Mouse (Mus musculus) left cerebral cortex, postnatal 10 days (tissue): ENCODE measurements around the gene Prkca. TPM values are rescaled to one million over a fixed set of nuclear protein-coding genes. Genes with fewer than 3 reads are reported as not detected.
"Not testable (repeated sequence)": the region's sequence is repeated elsewhere in the genome, so short reads cannot be mapped to it uniquely, and the experiment has no call there.

Experiments used
- DNase-seq, 2 experiments: peaks; one replicate each; pipeline ENCODE4 v3.0.0; 2021 to 2022; ENCODE audit warnings: low spot score in 2 of 2, mixed read lengths in 1 of 2; ENCODE audit errors: extremely low spot score in 1 of 2
- intact Hi-C: fragments of 180-260 bp; cut with DNase I; formaldehyde crosslinking; loops from one replicate; pipeline ENCODE4 v1.15.1; 2025
- total RNA-seq, 2 experiments: library from RNA; stranded (reverse); gene quantifications; 2 replicates each; pipeline ENCODE4 v1.2.3; 2021

The Prkca gene
- total RNA-seq, 2 experiments from 2014 or later = 118 to 125 TPM

GRCm38 (mm10) chr11:108117360-108118050 lies 226.2 kb downstream of the Prkca start:
- DNase-seq = no peak
- intact Hi-C loops = no loop called here

DNA sequence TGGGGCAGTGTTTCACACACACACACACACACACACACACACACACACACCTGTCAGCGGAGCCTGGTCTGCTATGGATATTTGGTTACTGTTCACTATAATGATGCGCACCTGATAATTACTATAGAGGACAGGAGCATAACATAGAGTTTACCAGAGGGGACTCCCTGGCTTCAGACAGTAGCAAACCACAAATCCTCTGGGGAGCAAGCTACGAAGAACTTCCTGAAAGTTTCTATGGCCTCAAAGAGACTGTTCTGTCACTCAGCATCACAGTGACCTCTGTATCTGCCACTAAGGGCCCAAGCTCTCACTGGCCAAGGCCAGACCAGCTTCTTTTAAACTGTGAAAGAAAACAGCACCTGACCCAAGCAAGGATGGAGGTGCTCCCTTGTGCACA lies 229.6 kb downstream of the Prkca start:
- no peak for DNase-seq
- intact Hi-C loops = no loop called here

GRCm38 (mm10) chr11:108112437-108112836 lies 231.3 kb downstream of the Prkca start:
- no peak for DNase-seq
- intact Hi-C loops = no loop called here

- intact Hi-C loops = no loop called here
- peak in 1 of 2 experiments; percentile 14 for DNase-seq
Measured at GRCm38 (mm10) chr11:108104085-108104484, 239.6 kb downstream of the Prkca start.

GRCm38 (mm10) chr11:108101280-108101950 lies 242.3 kb downstream of the Prkca start:
- DNase-seq = peak in 1 of 2 experiments; percentile 22
- intact Hi-C loops = no loop called here

DNA sequence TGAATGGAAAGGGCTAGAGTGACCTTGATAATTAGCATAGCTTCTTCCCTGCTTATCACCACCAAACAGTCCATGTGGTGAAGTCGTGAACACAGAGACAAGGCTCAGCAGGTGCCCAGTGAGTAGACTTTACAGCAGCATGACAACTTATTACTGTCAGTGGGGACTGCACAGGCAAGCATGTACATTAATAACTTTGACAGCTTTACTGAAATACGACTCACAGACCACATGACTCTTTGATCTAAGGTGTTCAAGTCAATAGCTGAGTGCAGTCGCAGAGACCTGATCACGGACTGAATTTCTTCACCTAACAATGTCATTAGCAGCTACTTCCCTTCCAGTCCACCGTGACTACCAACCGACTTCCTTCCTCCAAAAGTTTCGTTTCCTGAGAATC lies 245.4 kb downstream of the Prkca start:
- no peak for DNase-seq
- intact Hi-C loops = no loop called here

DNA sequence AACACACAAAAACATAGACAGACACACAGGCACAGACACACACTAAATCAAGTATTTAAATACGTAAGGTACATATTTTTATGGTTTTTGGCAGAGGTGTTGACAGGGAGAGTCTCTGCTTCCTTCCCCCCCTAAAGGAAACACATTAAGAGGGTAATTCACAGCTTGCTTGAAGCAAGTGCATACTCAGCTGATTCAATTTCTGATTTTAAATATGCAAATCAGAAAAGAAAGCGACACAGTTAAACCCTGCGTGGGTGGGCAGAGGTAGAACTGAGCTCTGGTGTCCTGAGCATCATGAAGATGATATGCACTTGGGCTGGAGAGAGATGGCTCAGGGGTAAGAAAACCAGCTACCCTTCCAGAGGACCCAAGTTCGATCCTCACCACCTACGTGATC lies 248.9 kb downstream of the Prkca start:
- intact Hi-C loops = no loop called here
- no peak for DNase-seq

DNA sequence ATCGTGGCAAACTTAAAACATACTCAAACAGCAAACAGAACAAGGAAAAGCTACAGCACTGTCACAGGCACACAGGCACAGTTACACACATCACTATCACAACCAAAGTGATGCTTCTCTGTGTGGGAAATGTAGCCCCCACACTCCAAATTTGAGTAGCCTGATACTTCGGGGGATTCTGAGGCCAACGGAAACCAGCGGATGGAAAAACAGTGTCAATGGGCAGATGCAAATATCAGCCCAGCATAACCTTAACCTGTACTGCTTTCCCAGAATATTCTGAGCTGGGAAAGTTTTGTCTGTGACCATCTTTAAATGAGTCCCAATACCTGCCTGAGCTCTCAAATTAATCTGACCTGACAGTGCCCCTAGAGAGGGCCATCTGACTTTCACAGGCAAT lies 250.5 kb downstream of the Prkca start:
- peak in 1 of 2 experiments; percentile 2 for DNase-seq
- intact Hi-C loops = no loop called here

DNA sequence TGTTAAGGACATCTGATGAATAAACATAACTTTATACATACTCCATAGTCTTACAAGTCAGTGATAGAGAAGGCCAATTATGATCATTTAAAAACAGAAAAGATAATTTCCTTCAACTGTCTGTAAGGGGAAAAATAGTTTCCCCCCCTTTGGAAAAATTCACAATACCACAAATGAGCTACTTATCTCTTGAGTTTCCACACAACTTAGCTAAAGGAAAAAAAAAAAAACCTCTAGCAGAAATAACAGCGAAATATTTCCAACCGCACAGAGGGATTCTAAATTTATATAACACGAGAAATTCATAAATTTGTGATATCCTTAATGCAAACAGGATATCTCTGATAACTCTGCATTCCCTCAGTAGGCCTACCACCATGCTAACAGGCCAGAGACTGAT lies 252.5 kb downstream of the Prkca start:
- intact Hi-C loops = no loop called here
- no peak for DNase-seq

- intact Hi-C loops = no loop called here
- peak in 1 of 2 experiments; percentile 8 for DNase-seq
Measured at GRCm38 (mm10) chr11:108090706-108091105, 253.0 kb downstream of the Prkca start.

GRCm38 (mm10) chr11:108088063-108088462 lies 255.7 kb downstream of the Prkca start:
- intact Hi-C loops = no loop called here
- DNase-seq = peak in 1 of 2 experiments; percentile 3

DNA sequence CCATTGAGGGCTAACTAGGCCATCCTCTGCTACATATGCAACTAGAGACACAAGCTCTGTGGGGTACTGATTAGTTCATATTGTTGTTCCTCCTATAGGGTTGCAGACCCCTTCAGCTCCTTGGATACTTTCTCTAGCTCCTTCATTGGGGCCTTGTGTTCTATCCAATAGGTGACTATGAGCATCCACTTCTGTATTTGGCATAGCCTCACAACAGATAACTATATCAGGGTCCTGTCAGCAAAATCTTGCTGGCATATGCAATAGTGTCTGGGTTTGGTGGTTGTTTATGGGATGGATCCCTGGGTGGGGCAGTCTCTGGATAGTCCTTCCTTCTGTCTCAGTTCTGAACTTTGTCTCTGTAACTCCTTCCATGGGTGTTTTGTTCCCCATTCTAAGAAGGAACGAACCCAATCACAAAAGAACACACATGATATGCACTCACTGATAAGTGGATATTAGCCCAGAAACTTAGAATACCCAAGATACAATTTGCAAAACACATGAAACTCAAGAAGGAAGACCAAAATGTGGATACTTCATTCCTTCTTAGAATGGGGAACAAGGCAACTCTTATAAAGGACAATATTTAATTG lies 256.5 kb downstream of the Prkca start:
- intact Hi-C loops, DNase-seq: not testable (repeated sequence)

DNA sequence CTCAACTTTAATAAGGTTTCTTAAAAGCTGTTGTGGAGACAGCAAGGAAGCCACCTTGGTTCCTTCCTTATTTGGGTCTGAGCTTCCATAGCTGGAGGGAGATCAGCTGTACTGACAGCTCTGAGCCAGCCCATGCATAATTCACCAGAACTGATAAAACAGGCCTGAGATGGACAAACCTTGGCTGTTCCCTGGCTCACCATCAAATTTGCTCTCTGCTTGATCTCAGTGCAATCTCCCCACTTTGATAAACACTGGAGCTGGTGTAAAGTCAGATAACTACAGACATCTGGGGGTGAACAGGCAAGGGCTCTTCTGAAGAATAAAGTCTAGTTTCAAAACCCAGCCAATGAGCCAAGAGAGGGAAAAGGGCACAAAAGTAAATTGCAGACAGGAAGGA lies 261.1 kb downstream of the Prkca start:
- DNase-seq = peak in 1 of 2 experiments; percentile 5
- intact Hi-C loops = no loop called here

DNA sequence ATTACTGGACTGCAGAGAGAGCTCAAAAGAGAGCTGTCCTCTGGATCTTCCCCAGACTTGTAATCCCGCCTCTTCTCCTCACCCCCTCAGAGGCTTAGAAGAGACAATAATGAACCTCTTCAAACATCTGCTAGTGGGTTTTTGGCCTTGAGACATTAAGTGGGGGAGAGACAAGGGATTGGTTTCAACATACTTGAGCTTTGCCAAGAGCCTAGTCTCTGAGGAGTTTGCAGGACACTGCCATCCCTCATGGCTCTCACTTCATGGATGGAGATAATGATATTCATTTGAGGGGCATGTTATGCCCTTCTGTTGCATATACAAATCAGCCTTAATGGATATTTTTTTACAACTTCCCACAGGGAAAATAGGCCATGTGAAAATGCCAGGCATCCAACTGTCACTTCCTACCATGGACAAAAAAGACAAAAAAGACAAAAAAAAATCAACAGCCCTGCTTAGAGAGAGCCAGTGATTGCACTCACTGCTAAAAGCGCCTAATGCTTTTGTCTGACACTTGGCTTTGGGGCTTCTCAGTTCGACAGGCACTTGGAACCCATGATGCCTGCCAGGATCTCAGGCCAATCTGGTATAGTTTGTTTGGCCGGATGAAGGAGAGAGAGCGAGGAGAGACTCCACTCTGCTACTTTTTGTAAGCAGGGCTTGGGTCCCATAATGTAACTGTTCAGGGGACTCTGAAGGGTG lies 263.6 kb downstream of the Prkca start:
- intact Hi-C loops = no loop called here
- peak in 1 of 2 experiments; percentile 2 for DNase-seq

GRCm38 (mm10) chr11:108079454-108079853 lies 264.3 kb downstream of the Prkca start:
- DNase-seq = no peak
- intact Hi-C loops = no loop called here

GRCm38 (mm10) chr11:108077514-108077913 lies 266.2 kb downstream of the Prkca start:
- no peak for DNase-seq
- intact Hi-C loops = no loop called here

- intact Hi-C loops = no loop called here
Measured at GRCm38 (mm10) chr11:108072606-108073243, 271.0 kb downstream of the Prkca start.

GRCm38 (mm10) chr11:108071230-108071629 lies 272.5 kb downstream of the Prkca start:
- intact Hi-C loops = no loop called here
- peak in 1 of 2 experiments; percentile 10 for DNase-seq

More at GRCm38 (mm10) chr11:108072606-108073243, 271.0 kb downstream of the Prkca start:
- no peak for DNase-seq

DNA sequence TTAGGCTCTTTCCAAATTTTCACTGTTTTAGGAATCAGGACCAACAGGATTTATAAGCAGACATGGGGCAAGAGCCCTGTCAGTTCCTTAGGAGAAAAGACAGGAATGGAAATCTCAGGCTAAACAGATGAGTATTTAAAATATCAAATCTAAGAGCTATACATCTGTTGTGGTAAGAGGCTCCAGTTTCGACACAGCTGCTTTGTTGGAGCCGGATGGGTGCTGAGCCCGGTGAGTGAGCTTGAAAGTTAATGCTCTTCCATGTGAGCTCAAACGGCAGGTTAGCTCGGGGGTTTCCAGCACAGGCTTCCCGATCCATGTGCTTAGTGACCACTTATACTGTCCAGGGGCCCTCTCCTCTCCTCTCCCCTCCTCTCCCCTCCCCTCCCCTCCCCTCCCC lies 273.7 kb downstream of the Prkca start:
- DNase-seq = no peak
- intact Hi-C loops = no loop called here
